8 mouse cellular contexts compared by ENCODE assay signal in the genomic region with DNA sequence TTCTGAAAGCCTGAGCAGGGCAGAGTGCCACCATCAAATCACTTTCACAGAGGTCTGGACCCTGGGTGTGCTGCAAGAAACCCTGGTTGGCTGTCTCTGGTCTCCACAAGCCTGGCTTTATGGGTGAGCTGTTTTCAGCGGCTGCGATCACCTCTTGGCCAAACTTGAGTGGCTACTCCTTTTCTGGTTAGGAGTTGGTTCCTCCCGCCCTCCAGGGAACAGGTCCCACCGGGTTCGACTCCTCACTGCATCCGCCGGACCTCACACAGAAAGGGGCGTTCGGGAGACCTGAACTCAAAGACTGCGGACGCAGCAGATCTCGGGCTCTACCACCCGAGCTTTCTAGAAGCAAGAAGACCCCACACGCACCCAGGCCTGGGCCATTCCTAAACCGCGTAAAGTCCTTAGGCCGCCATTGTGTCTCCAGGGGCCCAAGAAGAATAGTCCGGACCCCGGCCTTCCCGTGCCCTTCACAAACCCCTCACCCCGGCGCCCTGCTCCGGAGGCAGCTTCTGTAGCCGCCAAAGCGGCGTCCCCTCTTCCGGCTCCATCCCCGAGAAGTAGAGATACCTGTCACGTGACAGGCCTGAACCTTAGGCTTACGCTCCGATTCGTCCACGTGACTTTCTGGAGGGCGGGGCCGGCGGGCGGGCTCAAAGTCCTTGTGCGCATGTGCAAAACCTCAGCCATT. TPM values are rescaled to one million over a fixed set of nuclear protein-coding genes. Genes with fewer than 3 reads are reported as not detected.
DNase-seq lines count a peak whose midpoint lies in the region; ATAC-seq and TF ChIP-seq lines count a peak whose summit lies in the region.

A gene (minus strand): TSS at position 596 of the 691 bp plus-strand sequence.

- peak within 1 kb of the TSS; percentile 89 for H3K9ac ChIP-seq in heart, embryonic 12.5 days
- H3K9ac ChIP-seq in kidney, postnatal 0 days (ENCODE audit: low read depth, low read length), result peak within 1 kb of the TSS; percentile 63
- H3K9ac ChIP-seq in liver, embryonic 11.5 days (ENCODE audit: low read depth, low read length), result peak within 1 kb of the TSS; percentile 81
- peak within 1 kb of the TSS; percentile 71 for H3K9ac ChIP-seq in stomach, embryonic 14.5 days (replicated peaks; ENCODE audit: low read depth, low read length)

- peaks cover 15% of the 10 kb centered on the region for H3K36me3 ChIP-seq in C2C12 (ENCODE audit: control insufficient read depth, insufficient read depth)
- H3K36me3 ChIP-seq in erythroblast, embryonic 14.5 days (ENCODE audit: control insufficient read depth), result peaks cover 31% of the 10 kb centered on the region
- H3K36me3 ChIP-seq in heart, embryonic 12.5 days, result peaks cover 8% of the 10 kb centered on the region; the same call in 1 of the 2 replicates
- H3K36me3 ChIP-seq in kidney, postnatal 0 days (ENCODE audit: insufficient read depth, low read length), result peaks cover 3% of the 10 kb centered on the region; the same call in 1 of the 2 replicates
- H3K36me3 ChIP-seq in liver, embryonic 11.5 days (ENCODE audit: control insufficient read depth, insufficient read depth, low read length), result peaks cover 3% of the 10 kb centered on the region; the same call in 1 of the 2 replicates
- peaks cover 2% of the 10 kb centered on the region; the same call in 1 of the 2 replicates for H3K36me3 ChIP-seq in stomach, embryonic 14.5 days (ENCODE audit: control insufficient read depth, insufficient read depth, low read length)

- TF ChIP-seq CTCF in C2C12 (IDR thresholded peaks at IDR 0.05; ENCODE audit: control insufficient read depth, insufficient read depth, insufficient read length), result no peak
- no peak for TF ChIP-seq CTCF in brain, embryonic 14.5 days (IDR thresholded peaks at IDR 0.05; ENCODE audit: borderline replicate concordance, extremely low read depth, insufficient read depth, insufficient read length)
- TF ChIP-seq CTCF in kidney, postnatal 0 days (IDR thresholded peaks at IDR 0.05; ENCODE audit: low read depth), result no peak

- peaks cover 18% of the 10 kb centered on the region for H3K79me3 ChIP-seq in C2C12 (ENCODE audit: low read depth)

- peak within 1 kb of the TSS; percentile 78 for H3K27ac ChIP-seq in heart, embryonic 12.5 days (ENCODE audit: poor library complexity, severe bottlenecking)
- H3K27ac ChIP-seq in kidney, postnatal 0 days, result peak within 1 kb of the TSS; percentile 75
- peak within 1 kb of the TSS; percentile 59 for H3K27ac ChIP-seq in liver, embryonic 11.5 days (ENCODE audit: low read depth, low read length)
- peak within 1 kb of the TSS; percentile 68 for H3K27ac ChIP-seq in stomach, embryonic 14.5 days (ENCODE audit: low read length)

- peak; percentile 93 for ATAC-seq in heart, embryonic 12.5 days (ENCODE audit: insufficient number of reproducible peaks, low FRiP score)
- ATAC-seq in kidney, postnatal 0 days (replicated peaks; ENCODE audit: low FRiP score, low read depth), result peak; percentile 90
- ATAC-seq in liver, embryonic 11.5 days (replicated peaks; ENCODE audit: low FRiP score), result peak; percentile 89
- peak; percentile 92 for ATAC-seq in stomach, embryonic 14.5 days (ENCODE audit: insufficient number of reproducible peaks, insufficient read depth, low FRiP score, low read depth)

- DNase-seq in brain, embryonic 14.5 days (ENCODE audit: low read depth), result peak; percentile 97
- peak; percentile 98 for DNase-seq in kidney, postnatal 0 days (ENCODE audit: low spot score)
- DNase-seq in liver, embryonic 11.5 days (ENCODE audit: low spot score), result peak; percentile 94
- DNase-seq in naive thymus-derived CD4-positive, alpha-beta T cell, adult 2 months (ENCODE audit: low read depth), result peak; percentile 95

- H3K4me2 ChIP-seq in heart, embryonic 12.5 days, result peak within 1 kb of the TSS; percentile 86
- H3K4me2 ChIP-seq in kidney, postnatal 0 days (ENCODE audit: low read length), result peak within 1 kb of the TSS; percentile 58
- peak within 1 kb of the TSS; percentile 87 for H3K4me2 ChIP-seq in liver, embryonic 11.5 days
- peak within 1 kb of the TSS; percentile 84 for H3K4me2 ChIP-seq in stomach, embryonic 14.5 days (replicated peaks; ENCODE audit: low read depth, low read length)

- peak within 1 kb of the TSS; percentile 72 for H3K4me3 ChIP-seq in C2C12 (ENCODE audit: insufficient read depth, poor library complexity, severe bottlenecking)
- H3K4me3 ChIP-seq in erythroblast, embryonic 14.5 days (replicated peaks), result peak within 1 kb of the TSS; percentile 84
- H3K4me3 ChIP-seq in heart, embryonic 12.5 days, result peak within 1 kb of the TSS; percentile 68
- H3K4me3 ChIP-seq in kidney, postnatal 0 days (replicated peaks; ENCODE audit: low read depth, low read length), result peak within 1 kb of the TSS; percentile 59
- H3K4me3 ChIP-seq in liver, embryonic 11.5 days (ENCODE audit: low read depth, low read length), result peak within 1 kb of the TSS; percentile 74
- peak within 1 kb of the TSS; percentile 75 for H3K4me3 ChIP-seq in stomach, embryonic 14.5 days (ENCODE audit: low read depth, low read length)

- no peaks in the 10 kb centered on the region for H3K27me3 ChIP-seq in C2C12 (ENCODE audit: control insufficient read depth, insufficient read depth, insufficient read length)
- H3K27me3 ChIP-seq in erythroblast, embryonic 14.5 days (ENCODE audit: control insufficient read depth), result no peaks in the 10 kb centered on the region
- H3K27me3 ChIP-seq in heart, embryonic 12.5 days (replicated peaks), result no peaks in the 10 kb centered on the region
- H3K27me3 ChIP-seq in kidney, postnatal 0 days (ENCODE audit: insufficient read depth, low read length), result no peaks in the 10 kb centered on the region
- no peaks in the 10 kb centered on the region for H3K27me3 ChIP-seq in liver, embryonic 11.5 days (replicated peaks; ENCODE audit: control insufficient read depth, insufficient read depth, low read length)
- no peaks in the 10 kb centered on the region for H3K27me3 ChIP-seq in stomach, embryonic 14.5 days (ENCODE audit: control insufficient read depth, insufficient read depth, low read length)

- H3ac ChIP-seq in C2C12 (ENCODE audit: control insufficient read depth, insufficient read length, low read depth), result peak within 1 kb of the TSS; percentile 83

- H3K4me1 ChIP-seq in erythroblast, embryonic 14.5 days (ENCODE audit: control insufficient read depth), result peaks cover 31% of the 10 kb centered on the region
- peaks cover 31% of the 10 kb centered on the region for H3K4me1 ChIP-seq in heart, embryonic 12.5 days (replicated peaks)
- H3K4me1 ChIP-seq in kidney, postnatal 0 days (replicated peaks; ENCODE audit: insufficient read depth, low read length), result 0 out of 2 replicates have a peak, but pooled peaks cover 6% of the 10 kb centered on the region
- H3K4me1 ChIP-seq in liver, embryonic 11.5 days (replicated peaks; ENCODE audit: control insufficient read depth, insufficient read depth, low read length), result peaks cover 18% of the 10 kb centered on the region
- peaks cover 8% of the 10 kb centered on the region for H3K4me1 ChIP-seq in stomach, embryonic 14.5 days (ENCODE audit: control insufficient read depth, insufficient read depth, low read length)

- peak; percentile 72; the same call in 1 of the 2 replicates for TF ChIP-seq POLR2A in brain, embryonic 14.5 days (IDR thresholded peaks at IDR 0.05; ENCODE audit: borderline replicate concordance, extremely low read depth, insufficient read depth, insufficient read length, poor library complexity, severe bottlenecking)

- under 1% methylated on average over 38 of the region's 38 CpGs for WGBS in heart, embryonic 12.5 days
- WGBS in kidney, postnatal 0 days, result under 1% methylated on average over 38 of the region's 38 CpGs
- under 1% methylated on average over 38 of the region's 38 CpGs for WGBS in liver, embryonic 11.5 days
- under 1% methylated on average over 38 of the region's 38 CpGs for WGBS in stomach, embryonic 14.5 days

- peaks cover 37% of the 10 kb centered on the region for H3K79me2 ChIP-seq in C2C12 (ENCODE audit: control insufficient read depth, insufficient read depth)

- H3K9me3 ChIP-seq in erythroblast, embryonic 14.5 days (ENCODE audit: control insufficient read depth, low read length), result no peaks in the 10 kb centered on the region
- H3K9me3 ChIP-seq in heart, embryonic 12.5 days (replicated peaks), result no peaks in the 10 kb centered on the region
- H3K9me3 ChIP-seq in kidney, postnatal 0 days (replicated peaks; ENCODE audit: low read length), result no peaks in the 10 kb centered on the region
- no peaks in the 10 kb centered on the region for H3K9me3 ChIP-seq in liver, embryonic 11.5 days (ENCODE audit: control insufficient read depth, low read length)
- no peaks in the 10 kb centered on the region for H3K9me3 ChIP-seq in stomach, embryonic 14.5 days (ENCODE audit: control insufficient read depth, low read depth, low read length)

TF ChIP-seq in C2C12, 6 proteins besides CTCF, POLR2A, EP300 and RAD21:
- TF ChIP-seq MAX (IDR thresholded peaks at IDR 0.05), result peak; percentile 41
- TF ChIP-seq USF1 (IDR thresholded peaks at IDR 0.05; ENCODE audit: low read depth), result peak; percentile 99
- TF ChIP-seq MYOG (IDR thresholded peaks at IDR 0.05; ENCODE audit: control insufficient read depth, extremely low read depth, insufficient read length), result no peak

RNA-seq across cellular contexts. Expression of the gene that starts here (rescaled TPM):
- 26.4 TPM for polyA plus RNA-seq in C2C12 (2012; fragmentation: generic; extraction: Trizol)
- 42.7 and 55.6 TPM in 2 replicates for polyA plus RNA-seq in brain, embryonic 14.5 days (2012; rRNA removed)
- 0.12 and 0.59 TPM in 2 replicates for polyA plus RNA-seq in erythroblast, embryonic 14.5 days (2012)
- 124 and 127 TPM in 2 replicates for polyA plus RNA-seq in heart, embryonic 12.5 days (2016; fragmentation: Nextera tagmentation; extraction: Ambion mirVana)
- polyA plus RNA-seq in kidney, postnatal 0 days (2015; fragmentation: Nextera tagmentation; extraction: Ambion mirVana), result 162 and 163 TPM in 2 replicates
- polyA plus RNA-seq in liver, embryonic 11.5 days (2014; fragmentation: Nextera tagmentation; extraction: Ambion mirVana), result 125 and 127 TPM in 2 replicates
- 127 and 135 TPM in 2 replicates for polyA plus RNA-seq in stomach, embryonic 14.5 days (2014; fragmentation: Nextera tagmentation; extraction: Ambion mirVana)

Comparison
In these comparisons a context has a peak if more than half of its experiments do, and no peak if none do; other contexts are left out.
1. Peak in every context shown above with its lines: DNase-seq, ATAC-seq, H3K4me3 ChIP-seq and H3K27ac ChIP-seq.
2. RNA of the gene that starts here (polyA plus RNA-seq): 162 to 163 TPM in kidney, postnatal 0 days, 124 to 127 TPM in heart, embryonic 12.5 days, 127 to 135 TPM in stomach, embryonic 14.5 days, 125 to 127 TPM in liver, embryonic 11.5 days, 42.7 to 55.6 TPM in brain, embryonic 14.5 days and 26.4 TPM in C2C12 (single experiment); 0.12 to 0.59 TPM in erythroblast, embryonic 14.5 days; every median in the first group is over 10 times any median in the second.